Mouse (Mus musculus) thymus, postnatal 10 days (tissue): ENCODE measurements around the gene March10.

Experiments used
- DNase-seq, 2 experiments: peaks; one replicate each; pipeline ENCODE4 v3.0.0; 2021; ENCODE audit warnings: low spot score in 2 of 2

The March10 gene

GRCm38 (mm10) chr11:105466756-105467155 lies 10.2 kb upstream of the March10 start:
- DNase-seq: no peak

- no peak for DNase-seq
These were observed 9.0 kb upstream of the March10 start for GRCm38 (mm10) chr11:105465488-105465887.

DNA sequence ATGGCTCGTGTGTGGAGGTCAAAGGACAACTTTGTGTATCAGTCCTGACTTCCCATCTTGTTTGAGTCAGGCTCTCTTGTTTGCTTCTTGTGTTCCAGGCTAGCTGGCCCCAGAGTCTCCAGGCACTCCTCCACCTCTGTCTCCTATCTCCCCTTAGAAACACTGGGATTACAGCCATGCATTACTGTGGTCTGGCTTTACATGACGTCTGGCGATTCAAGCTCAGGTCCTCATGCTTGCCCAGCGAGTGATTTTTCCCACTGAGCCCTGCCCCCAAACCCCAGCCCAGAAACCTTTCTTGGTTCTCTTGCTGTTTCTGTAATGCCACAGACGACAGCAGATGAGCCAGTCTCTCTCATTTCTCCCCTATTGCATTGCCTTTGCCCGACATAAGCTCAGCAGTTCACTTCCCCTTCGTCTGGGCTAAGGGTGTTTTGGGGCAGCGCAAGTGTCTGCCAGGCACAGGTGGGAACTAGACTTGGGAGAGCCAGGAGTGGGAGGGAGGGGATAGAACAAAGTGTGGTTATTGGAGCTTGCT lies 8.0 kb upstream of the March10 start:
- DNase-seq: no peak

- no peak for DNase-seq
These were observed 3.4 kb upstream of the March10 start for GRCm38 (mm10) chr11:105459900-105460299.

DNA sequence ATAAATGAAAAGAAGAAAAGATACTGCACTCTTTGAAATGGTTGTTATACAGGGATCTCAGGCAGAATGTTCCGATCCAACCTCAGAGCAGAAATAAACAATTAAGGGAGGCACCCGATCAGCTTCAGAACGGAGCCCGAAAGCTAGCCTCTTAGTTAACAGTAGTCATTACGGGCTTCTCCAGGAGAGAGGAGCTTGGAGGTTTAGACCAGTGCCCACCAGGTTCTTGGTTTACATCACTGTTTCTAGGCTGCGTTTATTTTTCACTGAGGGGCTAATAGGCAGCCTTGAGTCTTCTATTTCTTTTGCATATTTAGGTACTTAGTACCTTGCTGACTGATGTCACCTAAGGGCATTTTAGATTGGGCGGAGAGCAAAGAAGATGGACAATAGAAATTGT lies 506 bp upstream of the March10 start:
- no peak for DNase-seq

- no peak for DNase-seq
These were observed 1.4 kb downstream of the March10 start for GRCm38 (mm10) chr11:105455118-105455517.

GRCm38 (mm10) chr11:105453084-105453483 lies 3.5 kb downstream of the March10 start:
- no peak for DNase-seq

DNA sequence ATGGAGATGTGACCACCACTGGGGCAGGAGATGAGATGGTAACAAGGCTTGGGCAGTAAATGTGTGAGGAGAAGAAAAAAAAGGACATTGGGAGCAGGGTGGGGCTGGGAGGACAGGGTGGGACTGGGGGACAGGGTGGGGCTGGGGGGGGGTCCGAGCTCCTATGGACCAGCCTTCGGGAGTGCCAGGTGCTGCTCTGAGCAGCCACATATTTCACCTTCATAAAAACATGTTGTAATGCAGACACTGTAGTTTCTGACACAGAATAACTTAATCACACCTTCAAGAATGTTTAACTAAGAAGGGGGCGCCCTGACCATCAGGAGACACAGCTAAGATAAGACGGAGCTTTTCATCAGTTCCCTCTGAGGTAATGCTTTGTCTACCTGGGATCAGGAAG lies 4.0 kb downstream of the March10 start:
- no peak for DNase-seq

- DNase-seq: no peak
These were observed 4.9 kb downstream of the March10 start for GRCm38 (mm10) chr11:105451553-105452135.

DNA sequence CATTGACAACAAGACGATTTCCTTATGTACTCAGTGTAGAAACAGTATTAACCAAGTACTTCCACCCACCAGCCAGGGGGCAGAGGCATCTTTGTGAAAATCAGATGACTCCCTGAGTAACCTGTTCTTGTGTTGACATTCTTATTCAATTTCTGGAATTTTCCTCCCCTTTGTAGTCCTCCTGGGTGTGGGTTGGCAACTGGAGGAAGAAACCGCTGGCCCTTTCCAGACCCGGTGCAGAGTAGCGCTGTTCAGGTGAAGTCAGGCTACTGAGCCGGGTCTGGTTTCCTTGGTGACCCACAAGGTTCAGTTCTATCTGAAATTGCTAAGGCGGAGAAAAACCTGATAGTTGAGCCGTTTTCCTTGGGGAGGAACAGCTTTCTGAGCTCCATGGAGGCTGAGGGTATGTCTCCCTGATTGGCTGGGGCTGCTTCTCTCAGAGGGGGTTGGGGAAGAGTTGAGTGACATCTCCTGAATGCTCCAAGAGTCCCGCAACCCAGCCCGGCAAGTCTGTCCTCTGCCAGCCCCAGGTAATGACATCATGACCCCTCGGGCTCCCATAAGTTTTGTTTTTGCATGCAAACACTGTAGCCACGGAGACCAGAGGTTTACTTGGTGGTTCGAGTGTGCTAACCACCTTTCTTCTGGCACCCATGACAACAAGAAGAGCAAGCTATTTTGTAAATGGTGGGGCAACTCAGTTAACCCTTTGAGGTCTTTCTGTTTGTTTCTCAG lies 6.8 kb downstream of the March10 start:
- no peak for DNase-seq

DNA sequence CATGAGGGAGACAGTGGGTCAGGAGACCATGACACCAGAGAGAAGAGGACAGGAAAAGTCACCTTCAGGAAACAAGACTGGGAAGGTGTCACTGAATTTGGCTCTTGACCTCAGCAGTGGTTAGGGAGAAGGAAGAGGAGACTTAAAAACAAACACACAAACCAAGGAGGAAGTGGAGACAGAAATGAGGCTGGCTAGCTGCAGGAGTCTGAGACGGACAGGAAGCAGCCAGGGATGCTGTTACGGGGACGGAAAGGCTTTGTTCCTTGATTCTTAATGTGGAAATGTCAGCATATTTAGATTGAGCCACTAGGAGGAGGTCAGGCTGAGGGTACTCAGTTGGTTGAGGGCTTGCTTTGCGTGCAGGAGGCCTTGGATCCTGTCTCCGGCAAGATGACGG lies 8.9 kb downstream of the March10 start:
- DNase-seq: no peak

GRCm38 (mm10) chr11:105446221-105446620 lies 10.3 kb downstream of the March10 start:
- DNase-seq: no peak

GRCm38 (mm10) chr11:105445741-105446140 lies 10.8 kb downstream of the March10 start:
- DNase-seq: no peak

GRCm38 (mm10) chr11:105444929-105445328 lies 11.6 kb downstream of the March10 start:
- DNase-seq: peak; percentile 59 to 63

GRCm38 (mm10) chr11:105443505-105443904 lies 13.0 kb downstream of the March10 start:
- DNase-seq: no peak

DNA sequence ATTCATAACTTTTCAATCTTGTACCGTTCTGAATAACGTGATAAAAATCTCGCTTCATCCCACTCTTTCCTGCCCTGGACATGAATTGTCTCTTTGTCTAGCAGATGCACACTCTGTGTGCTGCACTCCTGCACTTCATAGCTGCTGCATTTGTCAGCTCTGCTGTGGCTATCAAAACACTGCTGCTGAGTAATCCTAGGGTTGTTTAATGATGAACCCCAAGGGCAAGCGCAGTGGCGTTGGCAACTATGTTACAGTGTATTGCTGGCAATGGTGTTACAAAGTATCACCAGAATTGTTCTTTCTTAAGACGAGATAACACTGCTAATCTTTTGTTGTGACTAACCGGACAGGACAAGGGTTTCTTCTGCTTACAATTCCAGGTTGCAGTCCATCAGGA lies 16.7 kb downstream of the March10 start:
- no peak for DNase-seq

- no peak for DNase-seq
These were observed 17.6 kb downstream of the March10 start for GRCm38 (mm10) chr11:105438907-105439306.

DNA sequence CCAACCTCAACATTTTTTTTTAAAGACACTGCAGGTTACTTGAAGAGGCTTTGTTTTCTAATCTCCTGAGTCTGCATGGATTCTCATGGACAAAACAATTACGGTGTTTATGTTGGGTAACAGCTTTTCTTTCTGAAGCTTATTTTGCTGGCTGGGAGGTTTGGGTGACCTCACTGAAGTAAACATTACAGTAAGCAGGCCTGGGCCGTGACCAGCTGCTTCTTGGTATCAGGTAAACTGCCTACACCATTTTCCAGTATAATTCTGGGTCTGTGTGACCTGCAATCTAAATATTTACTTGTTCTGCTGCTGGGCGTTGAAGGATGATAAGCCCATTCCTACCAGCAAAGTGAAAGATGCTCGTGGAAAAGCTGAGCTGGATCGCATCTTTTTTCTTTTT lies 30.1 kb downstream of the March10 start:
- DNase-seq: no peak

- DNase-seq: no peak
These were observed 31.9 kb downstream of the March10 start for GRCm38 (mm10) chr11:105424643-105425042.

DNA sequence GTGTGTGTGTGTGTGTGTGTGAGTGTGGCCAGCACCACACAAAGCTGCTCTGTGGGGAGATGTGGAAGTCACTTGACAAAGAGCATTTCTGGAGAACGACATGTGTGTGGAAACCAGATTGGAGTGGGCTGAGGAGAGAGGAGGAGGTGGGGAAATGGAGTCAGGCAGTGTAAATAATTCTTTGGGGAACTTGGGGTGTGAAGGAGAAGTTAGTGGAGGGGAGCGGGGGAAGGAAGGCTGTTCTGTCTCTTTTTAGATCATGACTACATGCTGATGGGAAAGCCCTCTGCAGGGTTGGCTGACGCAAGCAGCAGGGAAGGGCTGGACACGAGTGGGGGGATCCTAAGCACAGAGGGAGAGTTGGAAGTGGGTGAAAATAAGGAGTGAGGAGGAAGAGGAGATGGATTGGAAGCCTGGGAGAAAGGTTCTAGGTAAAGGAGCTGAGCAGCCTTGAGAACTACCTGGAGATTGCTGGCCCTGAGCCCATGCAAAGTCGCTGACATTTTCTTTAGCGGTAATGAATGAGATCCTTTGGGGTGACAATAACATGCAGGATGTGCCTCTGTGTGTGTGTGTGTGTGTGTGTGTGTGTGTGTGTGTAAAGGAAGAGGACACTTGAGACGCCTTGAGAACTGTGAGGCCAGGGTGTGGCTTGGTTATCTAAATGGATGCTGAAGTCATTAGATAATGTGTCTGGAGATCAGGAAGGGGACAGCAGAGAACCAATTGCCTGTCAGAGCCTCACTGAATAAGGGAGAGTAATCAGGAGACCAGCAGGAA lies 35.7 kb downstream of the March10 start:
- no peak for DNase-seq

- DNase-seq: no peak
These were observed 36.6 kb downstream of the March10 start for GRCm38 (mm10) chr11:105419946-105420345.

- no peak for DNase-seq
These were observed 42.5 kb downstream of the March10 start for GRCm38 (mm10) chr11:105414009-105414408.

DNA sequence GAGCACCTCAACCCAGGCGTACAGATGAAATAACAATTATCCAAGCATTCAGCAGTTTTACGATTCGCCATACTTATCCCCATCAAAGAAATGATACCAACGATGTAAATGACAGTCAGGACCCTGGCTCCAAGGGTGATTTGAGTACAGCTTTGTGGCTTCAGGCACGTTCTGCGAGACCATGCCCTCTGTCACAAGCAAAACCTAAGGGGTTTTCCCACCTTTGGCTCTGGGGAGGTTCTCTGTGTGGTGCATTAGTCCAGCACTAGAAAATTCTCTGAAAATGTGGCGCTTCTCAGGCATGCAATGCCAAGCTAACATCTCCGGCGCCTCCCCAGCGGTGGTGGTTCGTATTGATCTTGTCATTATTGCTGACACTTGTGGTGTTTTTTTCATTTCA lies 47.1 kb downstream of the March10 start:
- no peak for DNase-seq
